28 mouse cellular contexts compared by ENCODE assay signal in genomic region chrX:22195625-22196024, GRCm38 (mm10).
"Had no signal": no experiment of that assay in that cellular context is flagged by ENCODE, and none has a peak within 500 bp of the region (broad histone marks: within the 10 kb centered on the region; RNA-seq: fewer than 3 reads in every experiment).

No protein-coding gene starts in this region.

- H3K4me1 ChIP-seq: embryonic facial prominence, embryonic 12.5 days; embryonic facial prominence, embryonic 13.5 days; embryonic facial prominence, embryonic 15.5 days; forebrain, embryonic 10.5 days; forebrain, embryonic 12.5 days; forebrain, embryonic 13.5 days; forebrain, embryonic 15.5 days had no signal

- H3K27me3 ChIP-seq: embryonic facial prominence, embryonic 12.5 days; embryonic facial prominence, embryonic 13.5 days; embryonic facial prominence, embryonic 15.5 days; forebrain, embryonic 12.5 days; forebrain, embryonic 13.5 days; forebrain, embryonic 15.5 days had no signal

- H3K4me3 ChIP-seq: embryonic facial prominence, embryonic 12.5 days; embryonic facial prominence, embryonic 13.5 days; embryonic facial prominence, embryonic 15.5 days; erythroblast, embryonic 14.5 days; forebrain, embryonic 10.5 days; forebrain, embryonic 12.5 days; forebrain, embryonic 13.5 days; forebrain, embryonic 15.5 days; gastrocnemius, adult 2 months; heart, adult 2 months had no signal

- DNase-seq: cerebellum, adult 2 months; cerebellum, adult 8-10 months; cerebellum, adult 9-10 months; cerebellum, adult 9-11 months; cerebellum, postnatal 10 days; cerebellum, postnatal 14 days; cerebellum, postnatal 25 days; cerebellum, postnatal 36 days; embryo, embryonic 11 days; forebrain, postnatal 0 days; gastrocnemius, adult 2 months; gastrocnemius, postnatal 10 days; gastrocnemius, postnatal 14 days; gastrocnemius, postnatal 25 days; gastrocnemius, postnatal 36 days; heart, adult 11 months; heart, adult 18-20 months; heart, adult 2 months had no signal

- H3K9ac ChIP-seq: embryonic facial prominence, embryonic 12.5 days; embryonic facial prominence, embryonic 13.5 days; embryonic facial prominence, embryonic 15.5 days; forebrain, embryonic 12.5 days; forebrain, embryonic 13.5 days; forebrain, embryonic 15.5 days; forebrain, postnatal 0 days had no signal

- H3K9me3 ChIP-seq: embryonic facial prominence, embryonic 12.5 days; embryonic facial prominence, embryonic 13.5 days; embryonic facial prominence, embryonic 15.5 days; forebrain, embryonic 10.5 days; forebrain, embryonic 12.5 days; forebrain, embryonic 13.5 days; forebrain, embryonic 15.5 days had no signal

- H3K36me3 ChIP-seq: embryonic facial prominence, embryonic 12.5 days; embryonic facial prominence, embryonic 13.5 days; embryonic facial prominence, embryonic 15.5 days; forebrain, embryonic 10.5 days; forebrain, embryonic 12.5 days; forebrain, embryonic 15.5 days had no signal

- H3K4me2 ChIP-seq: embryonic facial prominence, embryonic 12.5 days; embryonic facial prominence, embryonic 13.5 days; embryonic facial prominence, embryonic 15.5 days; forebrain, embryonic 12.5 days; forebrain, embryonic 13.5 days; forebrain, embryonic 15.5 days had no signal

- ATAC-seq: forebrain, embryonic 13.5 days; forebrain, embryonic 14.5 days; forebrain, embryonic 15.5 days; forebrain, embryonic 16.5 days; forebrain, postnatal 0 days had no signal

- H3K27ac ChIP-seq: embryonic facial prominence, embryonic 12.5 days; embryonic facial prominence, embryonic 13.5 days; embryonic facial prominence, embryonic 15.5 days; forebrain, embryonic 10.5 days; forebrain, embryonic 12.5 days; forebrain, embryonic 13.5 days; forebrain, embryonic 15.5 days; gastrocnemius, adult 2 months; heart, adult 2 months had no signal
